Mouse (Mus musculus) kidney, postnatal 36 days (tissue): ENCODE data around the gene Adgrl1.

Source experiments
- DNase-seq, 2 experiments: peaks; one replicate each; pipeline ENCODE4 v3.0.0; 2021 to 2022; ENCODE audit warnings: mixed read lengths in 2 of 2

The Adgrl1 gene

GRCm38 (mm10) chr8:83899363-83900252 lies at the start of gene Adgrl1:
Gene Adgrl1 (plus strand): TSS chr8:83900105.
- peak; percentile 84 to 90 for DNase-seq

- no peak for DNase-seq
These were observed 47.6 kb upstream of the Adgrl1 start for GRCm38 (mm10) chr8:83852329-83852728.

GRCm38 (mm10) chr8:83853323-83854050 lies 46.4 kb upstream of the Adgrl1 start:
- no peak for DNase-seq

GRCm38 (mm10) chr8:83856486-83857065 lies 43.3 kb upstream of the Adgrl1 start:
- no peak for DNase-seq

GRCm38 (mm10) chr8:83862439-83863268 lies 37.3 kb upstream of the Adgrl1 start:
- DNase-seq: no peak

GRCm38 (mm10) chr8:83874881-83875655 lies 24.8 kb upstream of the Adgrl1 start:
- DNase-seq: peak; percentile 29 to 51

- peak in 1 of 2 experiments; percentile 22 for DNase-seq
These were observed 24.3 kb upstream of the Adgrl1 start for GRCm38 (mm10) chr8:83875656-83876040.

GRCm38 (mm10) chr8:83876080-83876837 lies 23.6 kb upstream of the Adgrl1 start:
- DNase-seq: peak in 1 of 2 experiments; percentile 31

- DNase-seq: no peak
These were observed 23.1 kb upstream of the Adgrl1 start for GRCm38 (mm10) chr8:83876838-83877223.

GRCm38 (mm10) chr8:83888409-83888808 lies 11.5 kb upstream of the Adgrl1 start:
- no peak for DNase-seq

GRCm38 (mm10) chr8:83892061-83892460 lies 7.8 kb upstream of the Adgrl1 start:
- DNase-seq: peak in 1 of 2 experiments; percentile 34

- DNase-seq: peak; percentile 77 to 92
These were observed 6.0 kb upstream of the Adgrl1 start for GRCm38 (mm10) chr8:83893915-83894314.

GRCm38 (mm10) chr8:83895894-83896293 lies 4.0 kb upstream of the Adgrl1 start:
- peak; percentile 50 to 62 for DNase-seq

- DNase-seq: no peak
These were observed 3.4 kb upstream of the Adgrl1 start for GRCm38 (mm10) chr8:83896461-83896860.

- peak in 1 of 2 experiments; percentile 79 for DNase-seq
These were observed 2.7 kb upstream of the Adgrl1 start for GRCm38 (mm10) chr8:83897211-83897610.

- peak in 1 of 2 experiments; percentile 22 for DNase-seq
These were observed 1.4 kb upstream of the Adgrl1 start for GRCm38 (mm10) chr8:83898456-83898855.

GRCm38 (mm10) chr8:83898985-83899362 lies 931 bp upstream of the Adgrl1 start:
- peak; percentile 56 to 68 for DNase-seq

GRCm38 (mm10) chr8:83900266-83900956 lies 506 bp downstream of the Adgrl1 start:
- DNase-seq: peak in 1 of 2 experiments; percentile 16

- DNase-seq: peak in 1 of 2 experiments; percentile 32
These were observed 1.0 kb downstream of the Adgrl1 start for GRCm38 (mm10) chr8:83900957-83901270.
